Mouse (Mus musculus) midbrain, embryonic 16.5 days (tissue): ENCODE data around the gene Sox6. TPM values are rescaled to one million over a fixed set of nuclear protein-coding genes. Genes with fewer than 3 reads are reported as not detected.

Experiments used
- ATAC-seq: fragments of 200-750 bp; cut with Nextera tagmentation; 2 replicates; pipeline ENCODE4 v1.8.0; 2017; ENCODE audit warnings: moderate TSS enrichment
- H3K27ac ChIP-seq: fragments of 300-500 bp; sonication (generic); 2 replicates; pipeline ENCODE4 v1.5.1; 2014; ENCODE audit warnings: mild to moderate bottlenecking, low read length, mixed read lengths
- H3K27me3 ChIP-seq: fragments of 300-500 bp; sonication (generic); 2 replicates; pipeline ENCODE4 v1.6.1; 2014; ENCODE audit warnings: low read depth, low read length, mixed read lengths; ENCODE audit not compliant: control insufficient read depth, insufficient read depth
- H3K36me3 ChIP-seq: fragments of 300-500 bp; sonication (generic); 2 replicates; pipeline ENCODE4 v1.6.1; 2014; ENCODE audit warnings: mild to moderate bottlenecking, low read length, moderate library complexity, mixed read lengths; ENCODE audit not compliant: control insufficient read depth, insufficient read depth
- H3K4me1 ChIP-seq: fragments of 300-500 bp; sonication (generic); 2 replicates; pipeline ENCODE4 v1.6.1; 2014; ENCODE audit warnings: mild to moderate bottlenecking, low read length, mixed read lengths; ENCODE audit not compliant: control insufficient read depth, insufficient read depth
- H3K4me2 ChIP-seq: fragments of 300-500 bp; sonication (generic); 2 replicates; pipeline ENCODE4 v1.6.1; 2014; ENCODE audit warnings: mild to moderate bottlenecking, low read length, mixed read lengths
- H3K4me3 ChIP-seq: fragments of 300-500 bp; sonication (generic); 2 replicates; pipeline ENCODE4 v1.5.1; 2014; ENCODE audit warnings: low read depth, mild to moderate bottlenecking, low read length, moderate library complexity, mixed read lengths
- H3K9ac ChIP-seq: fragments of 300-500 bp; sonication (generic); 2 replicates; pipeline ENCODE4 v1.6.1; 2014; ENCODE audit warnings: low read depth, low read length, mixed read lengths
- H3K9me3 ChIP-seq: fragments of 300-500 bp; sonication (generic); replicated peaks from 2 replicates; pipeline ENCODE4 v1.6.1; 2014; ENCODE audit warnings: mild to moderate bottlenecking, low read length, mixed read lengths; ENCODE audit not compliant: control insufficient read depth, poor library complexity, severe bottlenecking
- WGBS: fragments of 180-500 bp; shearing (Covaris S2); extraction: QIAGEN DNeasy Blood & Tissue Kit; methylation state at CpG from one replicate; pipeline ENCODE4 v1.1.7; 2014; 5-methylcytosine and 5-hydroxymethylcytosine counted together
- polyA plus RNA-seq: library from polyadenylated mRNA; unstranded; fragments of >200 nt; fragmentation: Nextera tagmentation; extraction: Ambion mirVana; gene quantifications from 2 replicates; pipeline ENCODE4 v1.2.1, GENCODE M21; 2015

Gene Sox6
- polyA plus RNA-seq, 1 experiment from 2014 or later, result 47.2 TPM

- no peaks in the 10 kb centered on the region for H3K27me3 ChIP-seq
- H3K27ac ChIP-seq, result no peak overlapping the region
- no peaks in the 10 kb centered on the region for H3K9me3 ChIP-seq
- no peaks in the 10 kb centered on the region for H3K36me3 ChIP-seq
- ATAC-seq, result no peak
- no peak overlapping the region for H3K4me2 ChIP-seq
- H3K4me1 ChIP-seq, result no peaks in the 10 kb centered on the region
- H3K4me3 ChIP-seq, result no peak overlapping the region
- 76% methylated on average over 8 of the region's 8 CpGs for WGBS
- no peak overlapping the region for H3K9ac ChIP-seq
Observed at GRCm38 (mm10) chr7:115693206-115693605, 345.4 kb downstream of the Sox6 start.

- Histone ChIP-seq H3K27me3 (no peaks in the 10 kb centered on the region), H3K4me1 (no peaks in the 10 kb centered on the region; the same call in 1 of the 2 replicates), H3K27ac (no peak overlapping the region), H3K9ac (no peak overlapping the region), H3K4me3 (no peak overlapping the region), H3K9me3 (no peaks in the 10 kb centered on the region), H3K4me2 (no peak overlapping the region), H3K36me3 (no peaks in the 10 kb centered on the region)
- no peak for ATAC-seq
- 48% methylated on average over 4 of the region's 4 CpGs for WGBS
Observed at GRCm38 (mm10) chr7:115691091-115691490, 347.5 kb downstream of the Sox6 start.

DNA sequence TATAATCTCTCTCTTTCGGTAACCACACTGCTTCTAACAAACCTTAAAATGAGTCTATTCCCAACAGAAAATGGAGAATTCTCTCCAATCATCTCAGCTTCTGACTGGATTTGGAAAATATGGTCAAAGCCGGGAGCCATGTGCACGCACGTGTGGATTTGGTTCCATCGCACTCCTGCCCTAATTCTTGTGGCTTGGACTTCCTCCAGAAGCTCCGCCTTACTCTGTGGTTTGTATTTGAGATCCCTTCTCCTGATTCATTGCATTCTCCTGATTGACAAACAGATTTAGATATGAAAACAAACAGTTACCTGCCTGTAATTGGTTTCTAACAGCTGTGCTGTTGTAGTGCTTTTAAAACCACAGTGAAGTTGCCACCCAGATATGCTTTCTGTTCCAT, 351.9 kb downstream of the Sox6 start:
- WGBS, result 90% methylated on average over 6 of the region's 6 CpGs
- H3K4me1 ChIP-seq, result no peaks in the 10 kb centered on the region; the same call in 1 of the 2 replicates
- no peaks in the 10 kb centered on the region for H3K36me3 ChIP-seq
- no peak for ATAC-seq
- no peak overlapping the region for H3K4me3 ChIP-seq
- H3K9me3 ChIP-seq, result no peaks in the 10 kb centered on the region
- H3K27me3 ChIP-seq, result no peaks in the 10 kb centered on the region
- H3K4me2 ChIP-seq, result no peak overlapping the region
- no peak overlapping the region for H3K9ac ChIP-seq
- no peak overlapping the region for H3K27ac ChIP-seq

GRCm38 (mm10) chr7:115684142-115684541, 354.5 kb downstream of the Sox6 start:
- WGBS, result 97% methylated on average over 3 of the region's 3 CpGs
- Histone ChIP-seq H3K27me3 (no peaks in the 10 kb centered on the region), H3K4me2 (no peak overlapping the region), H3K4me1 (no peaks in the 10 kb centered on the region; the same call in 1 of the 2 replicates), H3K9ac (no peak overlapping the region), H3K36me3 (no peaks in the 10 kb centered on the region), H3K9me3 (no peaks in the 10 kb centered on the region), H3K4me3 (no peak overlapping the region), H3K27ac (no peak overlapping the region)
- no peak for ATAC-seq

GRCm38 (mm10) chr7:115671749-115672148, 366.8 kb downstream of the Sox6 start:
- WGBS, result 93% methylated on average over 2 of the region's 2 CpGs
- ATAC-seq, result no peak
- no peak overlapping the region for H3K27ac ChIP-seq

GRCm38 (mm10) chr7:115671272-115671671, 367.3 kb downstream of the Sox6 start:
- Histone ChIP-seq H3K36me3 (no peaks in the 10 kb centered on the region), H3K4me1 (peaks cover 11% of the 10 kb centered on the region), H3K4me3 (no peak overlapping the region), H3K4me2 (no peak overlapping the region), H3K27ac (no peak overlapping the region), H3K9ac (no peak overlapping the region), H3K27me3 (no peaks in the 10 kb centered on the region; the same call in 1 of the 2 replicates), H3K9me3 (no peaks in the 10 kb centered on the region)
- no peak for ATAC-seq
- 83% methylated on average over 4 of the region's 4 CpGs for WGBS

More at GRCm38 (mm10) chr7:115671749-115672148, 366.8 kb downstream of the Sox6 start:
- Histone ChIP-seq H3K4me1 (peaks cover 8% of the 10 kb centered on the region; the same call in 1 of the 2 replicates), H3K36me3 (no peaks in the 10 kb centered on the region), H3K9me3 (no peaks in the 10 kb centered on the region), H3K9ac (no peak overlapping the region), H3K4me2 (no peak overlapping the region), H3K27me3 (no peaks in the 10 kb centered on the region; the same call in 1 of the 2 replicates), H3K4me3 (no peak overlapping the region)

DNA sequence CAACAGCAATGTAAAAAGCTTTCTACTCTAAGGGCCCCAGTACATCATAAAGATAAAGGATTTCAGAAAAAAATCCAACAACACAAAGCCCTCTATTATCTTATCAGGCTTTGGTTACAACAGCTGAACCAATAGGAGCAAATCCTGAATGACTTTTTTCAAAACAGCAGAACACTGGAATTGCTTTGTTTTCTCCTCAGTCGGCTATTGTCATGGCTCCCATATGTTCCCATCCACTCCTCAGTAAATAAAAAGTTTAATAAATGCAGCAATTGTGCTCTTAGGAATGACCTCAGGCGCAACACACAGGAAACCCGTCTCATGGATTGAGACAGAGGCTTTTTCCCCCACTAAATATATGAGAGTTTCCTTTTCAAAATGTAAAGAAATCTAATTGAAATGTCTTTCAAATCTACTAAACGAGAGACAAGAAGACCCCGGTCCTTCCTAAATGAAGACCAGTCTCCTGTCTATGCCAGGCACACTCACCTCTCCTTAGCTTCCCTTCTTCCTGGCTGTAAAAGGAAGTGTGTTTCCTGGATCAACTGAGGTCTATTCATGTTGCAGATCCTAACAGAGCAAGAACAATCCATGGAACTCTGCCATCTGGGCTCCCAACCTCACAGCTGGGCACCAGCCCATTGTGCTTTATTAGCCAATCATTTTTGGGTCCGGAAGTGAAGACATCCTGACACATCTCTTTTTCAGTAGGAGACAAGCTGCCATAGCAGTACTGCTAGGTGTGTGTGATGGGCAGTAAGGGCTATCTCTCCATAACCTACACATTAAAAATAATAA, 369.2 kb downstream of the Sox6 start:
- Histone ChIP-seq H3K4me2 (no peak overlapping the region), H3K4me3 (no peak overlapping the region), H3K4me1 (peaks cover 11% of the 10 kb centered on the region), H3K36me3 (no peaks in the 10 kb centered on the region), H3K9ac (no peak overlapping the region), H3K27ac (no peak overlapping the region), H3K27me3 (no peaks in the 10 kb centered on the region; the same call in 1 of the 2 replicates), H3K9me3 (no peaks in the 10 kb centered on the region)
- 37% methylated on average over 6 of the region's 6 CpGs for WGBS
- no peak for ATAC-seq

GRCm38 (mm10) chr7:115666686-115667382, 371.8 kb downstream of the Sox6 start:
- H3K9ac ChIP-seq, result peak overlapping the region; percentile 35; the same call in 1 of the 2 replicates
- H3K4me2 ChIP-seq, result peak overlapping the region; percentile 60
- no peak overlapping the region; the same call in 1 of the 2 replicates for H3K27ac ChIP-seq
- H3K36me3 ChIP-seq, result no peaks in the 10 kb centered on the region
- WGBS, result 8% methylated on average over 18 of the region's 18 CpGs
- H3K9me3 ChIP-seq, result no peaks in the 10 kb centered on the region
- peaks cover 17% of the 10 kb centered on the region for H3K4me1 ChIP-seq
- peak overlapping the region; percentile 32 for H3K4me3 ChIP-seq
- H3K27me3 ChIP-seq, result no peaks in the 10 kb centered on the region; the same call in 1 of the 2 replicates
- peak; percentile 88 for ATAC-seq

GRCm38 (mm10) chr7:115663399-115663798, 375.2 kb downstream of the Sox6 start:
- H3K4me1 ChIP-seq, result peaks cover 15% of the 10 kb centered on the region
- H3K9ac ChIP-seq, result no peak overlapping the region
- H3K36me3 ChIP-seq, result no peaks in the 10 kb centered on the region
- no peak overlapping the region for H3K4me2 ChIP-seq
- no peak overlapping the region for H3K4me3 ChIP-seq
- no peaks in the 10 kb centered on the region for H3K27me3 ChIP-seq
- 35% methylated on average over 6 of the region's 6 CpGs for WGBS
- H3K27ac ChIP-seq, result no peak overlapping the region
- no peak for ATAC-seq
- H3K9me3 ChIP-seq, result no peaks in the 10 kb centered on the region
